Mouse (Mus musculus) G1E (cell line): Measurements from ENCODE around the gene B3gnt7.

Experiments
- CTCF ChIP-seq: IDR thresholded peaks from 2 replicates; pipeline ENCODE4 v1.5.1; 2012; ENCODE audit warnings: low read depth, low read length, inconsistent platforms, mixed read lengths
- GATA1 ChIP-seq: IDR thresholded peaks from 2 replicates; pipeline ENCODE4 v1.6.1; 2012; ENCODE audit warnings: borderline replicate concordance, low read length, inconsistent platforms, mixed read lengths
- GATA2 ChIP-seq: IDR thresholded peaks from 2 replicates; pipeline ENCODE4 v1.6.1; 2012; ENCODE audit warnings: low read depth, low read length, inconsistent platforms, borderline replicate concordance
- POLR2AphosphoS5 ChIP-seq: IDR thresholded peaks from 2 replicates; pipeline ENCODE4 v1.6.1; 2012; ENCODE audit warnings: low read depth, low read length, inconsistent platforms; ENCODE audit not compliant: insufficient replicate concordance
- TAL1 ChIP-seq: conservative IDR thresholded peaks from 2 replicates; pipeline ENCODE4 v1.6.1; 2012; ENCODE audit warnings: low read depth, low read length, inconsistent platforms, mixed read lengths

- TF ChIP-seq GATA1 (no peak), CTCF (no peak), TAL1 (no peak), POLR2AphosphoS5 (no peak), GATA2 (no peak)
These were observed 45.5 kb downstream of the B3gnt7 start for GRCm38 (mm10) chr1:86348083-86348482.
